19 mouse cellular contexts compared by ENCODE assay signal in the genomic region with DNA sequence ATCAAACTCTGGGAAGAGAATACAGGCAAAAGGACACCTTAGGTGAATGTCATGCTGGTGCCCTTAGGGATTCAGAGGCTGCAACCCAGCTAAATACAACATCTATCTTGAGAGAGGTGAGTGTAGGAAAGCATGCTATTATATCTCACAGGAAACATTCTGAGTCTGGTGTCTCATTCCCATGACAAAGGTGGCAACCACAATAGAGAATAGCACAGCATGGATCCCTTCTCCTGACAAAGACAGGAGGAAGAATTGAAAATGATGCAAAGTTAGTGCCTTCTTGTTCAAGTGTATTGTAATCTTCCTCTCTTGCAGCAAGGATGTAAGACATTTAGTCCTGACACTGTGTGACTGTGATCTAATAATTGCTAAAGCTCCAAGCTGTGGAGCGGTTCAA.
"Had no signal": no experiment of that assay in that cellular context is flagged by ENCODE, and none has a peak within 500 bp of the region (broad histone marks: within the 10 kb centered on the region; RNA-seq: fewer than 3 reads in every experiment).

No protein-coding gene starts in this region.

- H3K4me3 ChIP-seq: midbrain, embryonic 10.5 days; midbrain, embryonic 12.5 days; myocyte; neural tube, embryonic 13.5 days; neural tube, embryonic 15.5 days had no signal

- H3K4me1 ChIP-seq: midbrain, embryonic 10.5 days; midbrain, embryonic 12.5 days; neural tube, embryonic 13.5 days; neural tube, embryonic 15.5 days had no signal

- H3K9ac ChIP-seq: lung, embryonic 14.5 days; midbrain, embryonic 12.5 days; neural tube, embryonic 13.5 days; neural tube, embryonic 15.5 days had no signal

- ATAC-seq: midbrain, embryonic 16.5 days had no signal

- H3K27ac ChIP-seq: midbrain, embryonic 10.5 days; midbrain, embryonic 12.5 days; neural tube, embryonic 13.5 days; neural tube, embryonic 15.5 days had no signal

- DNase-seq: lung, adult 18-20 months; lung, embryonic 14.5 days; lung, postnatal 10 days; lung, postnatal 4 days; midbrain, embryonic 14.5 days; retina, postnatal 1 day; right cerebral cortex, adult 18-20 months; right cerebral cortex, postnatal 25 days; right cerebral cortex, postnatal 4 days; spleen, adult 18-20 months; thymus, adult 18-20 months; thymus, postnatal 14 days; thymus, postnatal 36 days had no signal

- H3K27me3 ChIP-seq: midbrain, embryonic 12.5 days; neural tube, embryonic 13.5 days; neural tube, embryonic 15.5 days had no signal

- H3K4me2 ChIP-seq: lung, embryonic 14.5 days; midbrain, embryonic 12.5 days; neural tube, embryonic 13.5 days; neural tube, embryonic 15.5 days had no signal

- H3K9me3 ChIP-seq: midbrain, embryonic 10.5 days; midbrain, embryonic 12.5 days; neural tube, embryonic 13.5 days; neural tube, embryonic 15.5 days had no signal

- H3K36me3 ChIP-seq: midbrain, embryonic 10.5 days; midbrain, embryonic 12.5 days; neural tube, embryonic 13.5 days; neural tube, embryonic 15.5 days had no signal
